Mouse (Mus musculus): ENCODE results near the gene Agfg1.
"Not testable (repeated sequence)": the region's sequence is repeated elsewhere in the genome, so short reads cannot be mapped to it uniquely, and the experiment has no call there.

Agfg1 gene

GRCm38 (mm10) chr1:82913434-82913833 lies 74.2 kb downstream of the Agfg1 start:
- DNase-seq: not testable (repeated sequence)

GRCm38 (mm10) chr1:82924650-82925049 lies 85.4 kb downstream of the Agfg1 start, which contains the start of gene A030014E15Rik:
Gene A030014E15Rik (plus strand): TSS chr1:82924917.
- no peak for DNase-seq

- not testable (repeated sequence) for DNase-seq
These were observed 91.3 kb downstream of the Agfg1 start for GRCm38 (mm10) chr1:82930558-82930957.

GRCm38 (mm10) chr1:82931326-82931725 lies 92.0 kb downstream of the Agfg1 start, which contains the start of gene Gm6217:
Gene Gm6217 (minus strand): TSS chr1:82931399.
- DNase-seq: not testable (repeated sequence)

- DNase-seq: peak; percentile 88
These were observed 99.4 kb downstream of the Agfg1 start for GRCm38 (mm10) chr1:82938666-82939065.

- DNase-seq: not testable (repeated sequence)
These were observed 103.2 kb downstream of the Agfg1 start for GRCm38 (mm10) chr1:82942505-82942904.

- DNase-seq: not testable (repeated sequence)
These were observed 104.0 kb downstream of the Agfg1 start, which contains the start of gene A030003K21Rik for GRCm38 (mm10) chr1:82943295-82943694. Gene A030003K21Rik (minus strand): TSS chr1:82943388.

- DNase-seq: not testable (repeated sequence)
These were observed 106.7 kb downstream of the Agfg1 start for GRCm38 (mm10) chr1:82946029-82946428.

- DNase-seq: no peak
These were observed 109.3 kb downstream of the Agfg1 start for GRCm38 (mm10) chr1:82948601-82949000.
